Mouse (Mus musculus): ENCODE data around the gene Them7.

GRCm38 (mm10) chr2:105238775-105239174, 14.7 kb downstream of the Them7 start:
- TF ChIP-seq CTCF (IDR thresholded peaks at IDR 0.05; ENCODE audit: borderline replicate concordance, insufficient read depth, low read length) (no peak), POLR2A (IDR thresholded peaks at IDR 0.05; ENCODE audit: low read depth, low read length) (no peak)

Measured in embryonic fibroblast, embryonic 13.5 days (primary cell).